Mouse (Mus musculus): ENCODE results near the gene Vwa2.

Gene Vwa2

GRCm38 (mm10) chr19:56873816-56874600 is at the start of gene Vwa2:
Gene Vwa2, plus strand, starts transcription at chr19:56874249.
- no peak for DNase-seq

- no peak for DNase-seq
Observed at GRCm38 (mm10) chr19:56826047-56826631, 47.9 kb upstream of the Vwa2 start, which contains the start of gene Tdrd1. Gene Tdrd1, plus strand, starts transcription at chr19:56826209.

- DNase-seq, result no peak
Observed at GRCm38 (mm10) chr19:56828305-56828704, 45.7 kb upstream of the Vwa2 start.

- no peak for DNase-seq
Observed at GRCm38 (mm10) chr19:56829267-56829666, 44.8 kb upstream of the Vwa2 start.

GRCm38 (mm10) chr19:56830163-56830562 is 43.9 kb upstream of the Vwa2 start:
- no peak for DNase-seq

- no peak for DNase-seq
Observed at GRCm38 (mm10) chr19:56835340-56835739, 38.7 kb upstream of the Vwa2 start.

- DNase-seq, result no peak
Observed at GRCm38 (mm10) chr19:56838942-56839706, 34.9 kb upstream of the Vwa2 start.

GRCm38 (mm10) chr19:56842974-56843373 is 31.1 kb upstream of the Vwa2 start:
- no peak for DNase-seq

- no peak for DNase-seq
Observed at GRCm38 (mm10) chr19:56852590-56852989, 21.5 kb upstream of the Vwa2 start.

GRCm38 (mm10) chr19:56856455-56856854 is 17.6 kb upstream of the Vwa2 start:
- DNase-seq, result no peak

- DNase-seq, result no peak
Observed at GRCm38 (mm10) chr19:56867701-56868100, 6.3 kb upstream of the Vwa2 start.

GRCm38 (mm10) chr19:56874601-56875315 is 709 bp downstream of the Vwa2 start:
- DNase-seq, result no peak

GRCm38 (mm10) chr19:56877364-56877763 is 3.3 kb downstream of the Vwa2 start:
- DNase-seq, result no peak

- DNase-seq, result no peak
Observed at GRCm38 (mm10) chr19:56887879-56888278, 13.8 kb downstream of the Vwa2 start.

GRCm38 (mm10) chr19:56888654-56889053 is 14.6 kb downstream of the Vwa2 start:
- DNase-seq, result no peak

GRCm38 (mm10) chr19:56891438-56891837 is 17.4 kb downstream of the Vwa2 start:
- DNase-seq, result no peak

- DNase-seq, result no peak
Observed at GRCm38 (mm10) chr19:56892586-56892985, 18.5 kb downstream of the Vwa2 start.

- DNase-seq, result no peak
Observed at GRCm38 (mm10) chr19:56893326-56893725, 19.3 kb downstream of the Vwa2 start.

GRCm38 (mm10) chr19:56897654-56898053 is 23.6 kb downstream of the Vwa2 start:
- DNase-seq, result no peak

GRCm38 (mm10) chr19:56904095-56904494 is 30.0 kb downstream of the Vwa2 start:
- no peak for DNase-seq

- no peak for DNase-seq
Observed at GRCm38 (mm10) chr19:56905395-56905794, 31.3 kb downstream of the Vwa2 start.

GRCm38 (mm10) chr19:56907850-56908249 is 33.8 kb downstream of the Vwa2 start:
- no peak for DNase-seq
